Mouse (Mus musculus) lung, postnatal 0 days (tissue): ENCODE measurements around the gene Tctex1d4. TPM values are rescaled to one million over a fixed set of nuclear protein-coding genes. Genes with fewer than 3 reads are reported as not detected.

Experiments
- ATAC-seq: fragments of 200-750 bp; cut with Nextera tagmentation; 2 replicates; pipeline ENCODE4 v1.8.0; 2017; ENCODE audit warnings: moderate library complexity
- DNase-seq: peaks from one replicate; pipeline ENCODE4 v3.0.0-alpha.2; 2016; ENCODE audit warnings: low spot score
- H3K27ac ChIP-seq: fragments of 300-500 bp; sonication (generic); 2 replicates; pipeline ENCODE4 v1.5.1; 2014; ENCODE audit warnings: antibody characterized with exemption, mild to moderate bottlenecking, low read length, mixed read lengths
- H3K27me3 ChIP-seq: fragments of 300-500 bp; sonication (generic); replicated peaks from 2 replicates; pipeline ENCODE4 v1.6.1; 2014; ENCODE audit warnings: low read length, mixed read lengths; ENCODE audit not compliant: insufficient read depth
- H3K36me3 ChIP-seq: fragments of 300-500 bp; sonication (generic); 2 replicates; pipeline ENCODE4 v1.6.1; 2014; ENCODE audit warnings: low read length, mixed read lengths; ENCODE audit not compliant: insufficient read depth
- H3K4me1 ChIP-seq: fragments of 300-500 bp; sonication (generic); 2 replicates; pipeline ENCODE4 v1.6.1; 2014; ENCODE audit warnings: antibody characterized with exemption, low read depth, low read length, mixed read lengths; ENCODE audit not compliant: insufficient read depth
- H3K4me2 ChIP-seq: fragments of 300-500 bp; sonication (generic); replicated peaks from 2 replicates; pipeline ENCODE4 v1.6.1; 2014; ENCODE audit warnings: low read depth, mild to moderate bottlenecking, low read length, moderate library complexity, mixed read lengths
- H3K4me3 ChIP-seq: fragments of 300-500 bp; sonication (generic); 2 replicates; pipeline ENCODE4 v1.5.1; 2014; ENCODE audit warnings: low read depth, low read length
- H3K9ac ChIP-seq: fragments of 300-500 bp; sonication (generic); replicated peaks from 2 replicates; pipeline ENCODE4 v1.6.1; 2014; ENCODE audit warnings: low read depth, mild to moderate bottlenecking
- H3K9me3 ChIP-seq: fragments of 300-500 bp; sonication (generic); 2 replicates; pipeline ENCODE4 v1.6.1; 2016; ENCODE audit warnings: low read length, mixed read lengths
- CTCF ChIP-seq: IDR thresholded peaks from 2 replicates; pipeline ENCODE4 v1.5.1; 2016; ENCODE audit warnings: antibody characterized with exemption, mild to moderate bottlenecking
- EP300 ChIP-seq: IDR thresholded peaks from 2 replicates; pipeline ENCODE4 v1.6.1; 2016; ENCODE audit warnings: antibody characterized with exemption, mild to moderate bottlenecking, control low read depth
- WGBS: fragments of 180-500 bp; shearing (Covaris S2); extraction: QIAGEN DNeasy Blood & Tissue Kit; methylation state at CpG from one replicate; pipeline ENCODE4 v1.1.7; 2014; 5-methylcytosine and 5-hydroxymethylcytosine counted together
- polyA plus RNA-seq: library from polyadenylated mRNA; unstranded; fragments of >200 nt; fragmentation: Nextera tagmentation; extraction: Ambion mirVana; gene quantifications from 2 replicates; pipeline ENCODE4 v1.2.1, GENCODE M21; 2015

The Tctex1d4 gene
- polyA plus RNA-seq, 1 experiment from 2014 or later, result 26.1 TPM

DNA sequence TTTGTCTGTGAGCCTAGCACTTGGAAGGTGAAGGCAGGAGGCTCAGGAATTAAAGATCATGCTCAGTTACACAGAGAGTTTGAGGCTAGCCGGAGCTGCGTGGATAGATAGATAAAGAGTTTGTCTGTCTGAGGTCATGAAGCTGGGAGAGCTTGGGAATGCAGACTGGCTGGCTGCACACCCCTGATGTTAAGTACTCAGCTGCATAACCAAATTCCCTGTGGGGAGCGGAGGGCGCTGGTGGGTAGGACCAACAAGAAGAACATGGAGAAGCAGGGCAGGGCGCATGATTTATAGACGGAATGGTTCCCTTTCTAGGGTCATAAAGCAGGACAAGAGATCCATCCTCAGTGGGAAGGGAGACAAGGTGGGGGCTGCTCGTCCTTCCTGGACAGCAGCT is 16.4 kb downstream of the Tctex1d4 start:
- Histone ChIP-seq H3K27ac (no peak overlapping the region), H3K9me3 (no peaks in the 10 kb centered on the region), H3K4me1 (no peaks in the 10 kb centered on the region), H3K4me2 (no peak overlapping the region), H3K27me3 (no peaks in the 10 kb centered on the region), H3K36me3 (no peaks in the 10 kb centered on the region), H3K9ac (no peak overlapping the region), H3K4me3 (no peak overlapping the region)
- no peak for TF ChIP-seq EP300
- 49% methylated on average over 7 of the region's 7 CpGs for WGBS
- ATAC-seq (no peak), DNase-seq (no peak)

DNA sequence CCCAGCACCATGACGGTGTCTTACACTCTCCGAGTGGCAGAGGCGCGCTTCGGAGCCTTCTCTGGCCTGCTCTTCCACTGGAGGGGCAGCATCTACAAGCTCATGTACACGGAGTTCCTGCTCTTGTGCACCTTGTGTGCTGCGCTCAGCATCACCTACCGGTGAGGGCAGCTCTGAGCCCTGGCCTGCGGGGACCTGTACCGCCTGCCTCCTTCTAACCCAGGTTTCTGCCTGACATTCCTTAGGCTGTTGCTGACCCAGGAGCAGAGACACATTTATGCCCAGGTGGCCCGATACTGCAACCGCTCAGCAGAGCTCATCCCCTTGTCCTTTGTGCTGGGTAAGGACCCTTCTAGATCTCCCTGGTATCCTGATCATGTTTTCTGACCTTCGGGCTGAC is 18.7 kb downstream of the Tctex1d4 start:
- Histone ChIP-seq H3K4me1 (no peaks in the 10 kb centered on the region), H3K9ac (no peak overlapping the region), H3K27ac (no peak overlapping the region), H3K9me3 (no peaks in the 10 kb centered on the region), H3K27me3 (no peaks in the 10 kb centered on the region), H3K4me3 (no peak overlapping the region), H3K4me2 (no peak overlapping the region), H3K36me3 (peaks cover under 1% of the 10 kb centered on the region; the same call in 1 of the 2 replicates)
- TF ChIP-seq EP300, result no peak
- no peak for TF ChIP-seq CTCF
- 86% methylated on average over 13 of the region's 13 CpGs for WGBS
- ATAC-seq (no peak), DNase-seq (no peak)

DNA sequence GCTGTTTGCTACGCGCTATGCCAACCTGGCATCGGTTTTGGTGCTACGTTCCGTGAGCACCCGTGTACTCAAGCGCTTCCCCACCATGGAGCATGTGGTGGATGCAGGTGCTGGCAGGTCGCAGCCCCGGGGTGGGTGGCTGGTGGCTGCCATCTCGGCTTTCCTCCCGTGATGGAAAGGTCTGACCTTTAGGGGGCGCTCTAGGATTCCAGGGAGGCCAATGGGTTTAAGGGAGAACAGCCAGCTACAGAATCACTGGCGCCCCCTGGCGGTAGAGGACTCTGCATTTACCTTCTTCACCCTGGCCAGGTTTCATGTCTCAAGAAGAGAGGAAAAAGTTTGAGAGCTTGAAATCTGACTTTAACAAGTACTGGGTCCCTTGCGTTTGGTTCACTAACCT is 19.6 kb downstream of the Tctex1d4 start:
- 27% methylated on average over 15 of the region's 15 CpGs for whole genome bisulfite sequencing
- H3K27me3 ChIP-seq, result no peaks in the 10 kb centered on the region
- H3K4me1 ChIP-seq, result no peaks in the 10 kb centered on the region
- H3K27ac ChIP-seq, result no peak overlapping the region
- peaks cover 8% of the 10 kb centered on the region; the same call in 1 of the 2 replicates for H3K36me3 ChIP-seq
- no peak overlapping the region for H3K4me3 ChIP-seq
- DNase-seq (peak; percentile 92), ATAC-seq (peak; percentile 71)
- H3K4me2 ChIP-seq, result no peak overlapping the region
- TF ChIP-seq EP300, result no peak
- peak; percentile 98 for TF ChIP-seq CTCF
- H3K9me3 ChIP-seq, result no peaks in the 10 kb centered on the region
- no peak overlapping the region for H3K9ac ChIP-seq

DNA sequence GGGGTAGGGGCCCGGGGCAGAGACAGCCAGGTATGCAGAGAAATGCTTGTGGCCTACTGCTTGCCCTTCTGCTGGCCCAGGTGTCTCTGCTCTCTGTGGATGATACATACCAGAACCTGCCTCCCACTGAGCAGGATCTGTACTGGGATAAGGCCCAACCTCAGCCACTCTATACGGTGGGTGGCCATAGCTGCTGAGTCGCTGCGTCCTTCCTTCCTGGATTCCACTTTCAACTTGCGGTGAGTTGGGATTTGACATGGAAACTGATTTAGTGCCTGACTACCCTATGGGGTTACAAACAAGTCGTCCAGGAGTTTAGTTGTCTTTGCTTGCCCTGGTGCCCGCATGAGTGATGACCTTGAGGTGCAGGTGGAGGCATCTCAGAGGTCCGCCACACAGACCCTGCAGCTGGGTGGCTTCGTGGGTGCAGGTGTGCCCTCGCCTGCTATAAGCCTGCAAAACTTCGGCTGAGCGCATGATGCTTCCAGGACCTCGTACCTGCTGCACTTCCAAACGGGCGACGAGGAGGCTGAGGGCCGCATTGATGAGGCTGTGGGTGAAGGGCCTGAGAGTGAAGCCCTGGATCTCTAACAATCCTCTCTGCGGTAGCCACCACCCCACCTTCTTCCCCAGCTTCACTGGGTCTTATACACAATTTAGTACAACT is 21.6 kb downstream of the Tctex1d4 start:
- no peak for ATAC-seq
- Histone ChIP-seq H3K9me3 (no peaks in the 10 kb centered on the region), H3K27ac (no peak overlapping the region), H3K4me1 (no peaks in the 10 kb centered on the region), H3K4me2 (no peak overlapping the region), H3K9ac (no peak overlapping the region), H3K4me3 (no peak overlapping the region), H3K27me3 (no peaks in the 10 kb centered on the region), H3K36me3 (peaks cover 24% of the 10 kb centered on the region; the same call in 1 of the 2 replicates)
- no peak for DNase-seq
- WGBS, result 77% methylated on average over 18 of the region's 18 CpGs
- TF ChIP-seq CTCF (no peak), EP300 (no peak)

DNA sequence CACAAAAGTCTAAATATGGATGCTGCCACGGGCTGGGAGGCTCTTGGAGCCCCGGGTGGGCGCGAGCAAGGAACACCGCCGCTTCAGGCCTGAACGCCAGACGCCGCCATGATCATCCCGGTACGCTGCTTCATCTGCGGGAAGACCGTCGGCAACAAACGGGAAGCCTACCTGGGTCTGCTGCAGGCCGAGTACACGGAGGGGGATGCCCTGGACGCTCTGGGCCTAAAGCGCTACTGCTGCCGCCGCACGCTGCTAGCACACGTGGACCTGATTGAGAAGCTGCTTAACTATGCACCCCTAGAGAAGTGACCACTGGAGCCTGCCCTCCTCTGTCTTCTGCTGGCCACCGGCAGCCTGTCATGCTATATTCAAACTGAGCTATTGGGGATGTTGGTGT is 22.2 kb downstream of the Tctex1d4 start:
- Histone ChIP-seq H3K4me3 (no peak overlapping the region), H3K9ac (no peak overlapping the region), H3K9me3 (no peaks in the 10 kb centered on the region), H3K4me2 (no peak overlapping the region), H3K36me3 (peaks cover 30% of the 10 kb centered on the region; the same call in 1 of the 2 replicates), H3K27me3 (no peaks in the 10 kb centered on the region), H3K27ac (no peak overlapping the region), H3K4me1 (no peaks in the 10 kb centered on the region)
- TF ChIP-seq CTCF, result no peak
- TF ChIP-seq EP300, result no peak
- WGBS, result 64% methylated on average over 24 of the region's 24 CpGs
- ATAC-seq, result no peak
- DNase-seq, result no peak

DNA sequence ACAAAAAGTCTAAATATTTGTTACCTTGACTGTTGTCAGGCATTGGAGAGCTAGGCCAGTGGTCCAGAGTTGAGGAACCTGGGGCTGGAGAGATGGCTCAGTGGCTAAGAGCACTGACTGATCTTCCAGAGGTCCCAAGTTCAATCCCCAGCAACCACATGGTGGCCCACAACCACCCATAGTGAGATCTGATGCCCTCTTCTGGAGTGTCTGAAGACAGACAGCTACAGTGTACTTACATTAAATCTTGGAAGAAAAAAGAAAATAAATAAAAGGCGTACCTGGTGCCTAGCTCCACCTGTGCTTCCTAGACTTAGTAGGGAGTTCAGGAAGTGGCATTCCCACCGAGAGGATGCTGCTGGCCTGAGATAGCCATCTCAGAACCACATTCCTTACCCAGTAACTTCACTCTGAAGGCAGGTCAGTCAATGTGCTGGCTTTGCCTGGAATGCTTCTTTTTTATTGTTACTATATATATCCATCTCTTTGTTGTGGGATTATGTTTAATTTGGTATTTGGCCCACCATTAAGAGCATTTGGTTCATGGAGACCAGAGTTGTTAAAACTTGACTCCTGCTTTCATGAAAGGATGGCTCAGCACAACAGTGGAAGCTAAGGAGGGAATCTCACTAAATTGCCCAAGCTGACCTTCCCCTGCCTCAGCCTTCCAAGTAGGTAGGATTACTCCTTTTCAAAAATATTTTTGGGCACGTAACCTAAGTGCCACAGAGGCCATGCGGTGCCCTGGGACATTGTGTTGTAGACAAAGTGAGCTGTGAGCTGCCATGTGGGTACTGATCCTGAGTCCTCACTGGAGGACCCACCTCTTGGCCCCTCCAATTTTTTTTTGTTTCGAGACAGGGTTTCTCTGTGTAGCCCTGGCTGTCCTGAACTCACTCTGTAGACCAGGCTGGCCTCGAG is 23.0 kb downstream of the Tctex1d4 start:
- no peaks in the 10 kb centered on the region for H3K27me3 ChIP-seq
- H3K4me3 ChIP-seq, result no peak overlapping the region
- H3K27ac ChIP-seq, result no peak overlapping the region
- whole genome bisulfite sequencing, result 59% methylated on average over 6 of the region's 6 CpGs
- H3K4me1 ChIP-seq, result no peaks in the 10 kb centered on the region
- H3K9ac ChIP-seq, result no peak overlapping the region
- H3K9me3 ChIP-seq, result no peaks in the 10 kb centered on the region
- H3K36me3 ChIP-seq, result peaks cover 35% of the 10 kb centered on the region
- ATAC-seq (no peak), DNase-seq (no peak)
- H3K4me2 ChIP-seq, result no peak overlapping the region
- TF ChIP-seq CTCF (no peak; the same call in 1 of the 2 replicates), EP300 (no peak)
